Mouse (Mus musculus) intestine, embryonic 16.5 days (tissue): ENCODE data around the gene Tmem242. TPM values are rescaled to one million over a fixed set of nuclear protein-coding genes. Genes with fewer than 3 reads are reported as not detected.

Source experiments
- ATAC-seq: fragments of 200-750 bp; cut with Nextera tagmentation; 2 replicates; pipeline ENCODE4 v1.8.0; 2017; ENCODE audit warnings: moderate TSS enrichment, moderate library complexity
- H3K27ac ChIP-seq: fragments of 300-500 bp; sonication (generic); 2 replicates; pipeline ENCODE4 v1.5.1; 2014; ENCODE audit warnings: mild to moderate bottlenecking, low read length
- H3K27me3 ChIP-seq: fragments of 300-500 bp; sonication (generic); replicated peaks from 2 replicates; pipeline ENCODE4 v1.6.1; 2014; ENCODE audit warnings: low read length, control low read depth, mixed read lengths; ENCODE audit not compliant: control insufficient read depth, insufficient read depth
- H3K36me3 ChIP-seq: fragments of 300-500 bp; sonication (generic); 2 replicates; pipeline ENCODE4 v1.6.1; 2014; ENCODE audit warnings: low read length, control low read depth; ENCODE audit not compliant: control insufficient read depth, insufficient read depth
- H3K4me1 ChIP-seq: fragments of 300-500 bp; sonication (generic); 2 replicates; pipeline ENCODE4 v1.6.1; 2014; ENCODE audit warnings: low read length, control low read depth, mixed read lengths; ENCODE audit not compliant: control insufficient read depth, insufficient read depth
- H3K4me2 ChIP-seq: fragments of 300-500 bp; sonication (generic); 2 replicates; pipeline ENCODE4 v1.6.1; 2014; ENCODE audit warnings: low read depth, low read length, control low read depth
- H3K4me3 ChIP-seq: fragments of 300-500 bp; sonication (generic); 2 replicates; pipeline ENCODE4 v1.5.1; 2014; ENCODE audit warnings: mild to moderate bottlenecking, low read length
- H3K9ac ChIP-seq: fragments of 300-500 bp; sonication (generic); 2 replicates; pipeline ENCODE4 v1.6.1; 2014; ENCODE audit warnings: low read depth, low read length
- H3K9me3 ChIP-seq: fragments of 300-500 bp; sonication (generic); 2 replicates; pipeline ENCODE4 v1.6.1; 2016; ENCODE audit warnings: low read length, control low read depth; ENCODE audit not compliant: control insufficient read depth
- WGBS: fragments of 180-500 bp; shearing (Covaris S2); extraction: QIAGEN DNeasy Blood & Tissue Kit; methylation state at CpG from one replicate; pipeline ENCODE4 v1.1.7; 2014; 5-methylcytosine and 5-hydroxymethylcytosine counted together
- polyA plus RNA-seq: library from polyadenylated mRNA; unstranded; fragments of >200 nt; fragmentation: Nextera tagmentation; extraction: Ambion mirVana; gene quantifications from 2 replicates; pipeline ENCODE4 v1.2.1, GENCODE M21; 2015

Tmem242 gene
- polyA plus RNA-seq, 1 experiment from 2014 or later, result 132 TPM

DNA sequence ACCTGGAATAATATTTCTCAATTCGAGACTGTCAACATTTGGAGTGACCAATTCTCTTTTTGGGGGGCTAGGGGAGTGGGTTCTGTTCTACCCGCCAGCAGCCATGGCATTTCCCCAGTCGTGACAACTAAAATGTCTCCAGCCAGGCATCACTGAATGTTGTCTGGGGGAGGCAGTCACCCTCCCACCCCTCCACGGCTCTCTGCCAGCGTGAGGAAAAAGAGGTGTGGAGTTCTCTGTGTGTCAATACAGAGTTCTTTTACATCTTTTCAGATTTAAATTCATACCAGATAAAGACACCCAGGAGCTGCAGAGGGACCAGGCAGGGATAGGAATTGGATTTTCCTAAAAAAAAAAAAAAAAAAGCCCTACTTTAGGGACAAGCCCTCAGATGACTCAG is 43.8 kb downstream of the Tmem242 start:
- no peak for ATAC-seq
- H3K27ac ChIP-seq, result no peak overlapping the region
- no peak overlapping the region for H3K9ac ChIP-seq
- no peaks in the 10 kb centered on the region for H3K9me3 ChIP-seq
- WGBS, result 79% methylated on average over 5 of the region's 5 CpGs
- H3K4me2 ChIP-seq, result no peak overlapping the region
- H3K4me1 ChIP-seq, result 0 out of 2 replicates have a peak, but pooled peaks cover 4% of the 10 kb centered on the region
- no peaks in the 10 kb centered on the region for H3K36me3 ChIP-seq
- H3K4me3 ChIP-seq, result no peak overlapping the region
- H3K27me3 ChIP-seq, result no peaks in the 10 kb centered on the region

DNA sequence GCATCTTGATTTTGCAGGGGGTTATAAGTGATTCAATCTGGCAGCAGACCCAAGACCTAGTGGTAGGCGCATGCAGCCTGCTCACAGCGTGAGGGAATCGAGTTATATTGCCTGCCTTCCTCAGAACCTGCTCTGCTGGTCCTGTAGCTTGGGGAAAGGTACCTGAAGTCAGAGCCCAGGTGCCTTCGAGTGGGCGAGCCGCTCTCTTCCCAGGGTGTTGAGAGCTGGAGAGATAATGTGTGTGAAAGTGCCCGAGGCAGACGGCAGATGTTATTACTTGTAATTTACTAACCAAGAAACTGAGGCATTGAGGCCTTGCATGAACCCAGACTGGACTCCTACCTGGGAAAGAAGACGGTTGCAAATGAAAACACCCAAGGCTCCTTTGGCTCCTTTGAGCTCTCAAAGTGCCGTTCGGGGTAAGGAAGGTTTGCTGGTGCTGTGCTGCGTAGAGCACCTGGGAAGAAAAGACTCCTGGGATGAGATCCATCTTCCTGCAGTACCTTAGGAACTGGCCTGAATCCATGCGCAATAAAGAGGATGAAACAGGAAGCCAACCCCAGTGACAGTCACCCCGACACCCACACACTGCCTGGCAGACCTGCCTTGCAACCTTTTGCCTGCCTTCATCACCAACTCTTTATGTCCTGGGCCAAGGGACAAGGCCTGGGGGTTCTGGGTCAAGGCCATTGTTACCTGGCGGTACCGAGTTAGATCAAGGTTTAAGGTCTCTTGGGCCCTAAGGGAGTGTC is 44.4 kb downstream of the Tmem242 start:
- H3K4me2 ChIP-seq, result no peak overlapping the region
- H3K9me3 ChIP-seq, result no peaks in the 10 kb centered on the region
- no peaks in the 10 kb centered on the region for H3K36me3 ChIP-seq
- no peaks in the 10 kb centered on the region for H3K27me3 ChIP-seq
- 0 out of 2 replicates have a peak, but pooled peaks cover 4% of the 10 kb centered on the region for H3K4me1 ChIP-seq
- ATAC-seq, result no peak
- no peak overlapping the region for H3K9ac ChIP-seq
- WGBS, result 83% methylated on average over 16 of the region's 16 CpGs
- H3K4me3 ChIP-seq, result no peak overlapping the region
- H3K27ac ChIP-seq, result no peak overlapping the region

DNA sequence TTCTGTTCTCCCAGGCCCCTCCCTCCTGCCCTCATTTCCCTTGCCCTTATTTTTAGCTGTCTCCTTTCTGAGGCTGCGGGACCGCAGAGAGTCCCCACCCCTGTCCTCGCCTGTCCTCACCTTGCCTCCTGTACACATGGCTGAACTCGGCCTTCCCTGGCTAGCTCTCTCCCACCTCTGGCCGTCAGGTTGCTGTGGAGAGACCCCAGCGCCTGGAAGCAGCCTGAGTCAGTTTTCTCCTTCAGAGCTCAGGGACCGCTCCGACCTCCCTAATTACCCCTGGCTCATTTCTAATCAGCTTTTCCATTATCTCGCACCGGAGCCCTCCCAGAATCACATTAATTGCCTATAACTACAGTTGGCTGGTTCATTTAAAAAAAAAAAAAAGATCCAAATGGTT is 49.4 kb downstream of the Tmem242 start:
- no peak overlapping the region for H3K9ac ChIP-seq
- H3K9me3 ChIP-seq, result no peaks in the 10 kb centered on the region
- no peaks in the 10 kb centered on the region for H3K36me3 ChIP-seq
- H3K4me2 ChIP-seq, result no peak overlapping the region
- WGBS, result 73% methylated on average over 10 of the region's 10 CpGs
- no peak for ATAC-seq
- no peaks in the 10 kb centered on the region for H3K27me3 ChIP-seq
- no peaks in the 10 kb centered on the region for H3K4me1 ChIP-seq
- no peak overlapping the region for H3K4me3 ChIP-seq
- H3K27ac ChIP-seq, result no peak overlapping the region

DNA sequence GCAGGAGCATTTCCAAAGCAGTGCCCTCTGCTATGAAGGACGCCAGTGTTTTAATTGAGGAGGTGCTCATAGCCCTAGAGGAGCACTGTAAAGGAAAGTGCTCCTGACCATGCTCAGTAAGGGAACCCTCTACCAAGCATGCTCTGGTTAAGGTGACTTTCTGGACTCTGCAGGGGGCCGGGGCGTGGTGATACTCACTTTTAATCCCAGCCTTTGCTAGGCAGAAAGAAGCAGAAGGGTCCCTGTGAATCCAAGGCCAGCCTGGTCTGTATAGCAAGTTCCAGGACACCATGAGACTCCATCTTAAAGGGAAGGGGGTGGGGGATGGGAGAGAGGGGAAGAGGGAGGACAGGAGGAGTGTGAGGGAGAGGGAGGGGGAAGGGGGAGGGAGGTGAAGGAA is 51.7 kb downstream of the Tmem242 start:
- no peak overlapping the region for H3K27ac ChIP-seq
- no peak overlapping the region for H3K9ac ChIP-seq
- no peaks in the 10 kb centered on the region for H3K36me3 ChIP-seq
- ATAC-seq, result no peak
- no peak overlapping the region for H3K4me3 ChIP-seq
- no peaks in the 10 kb centered on the region for H3K27me3 ChIP-seq
- H3K4me1 ChIP-seq, result no peaks in the 10 kb centered on the region
- H3K4me2 ChIP-seq, result no peak overlapping the region
- 85% methylated on average over 3 of the region's 3 CpGs for WGBS
- no peaks in the 10 kb centered on the region for H3K9me3 ChIP-seq

DNA sequence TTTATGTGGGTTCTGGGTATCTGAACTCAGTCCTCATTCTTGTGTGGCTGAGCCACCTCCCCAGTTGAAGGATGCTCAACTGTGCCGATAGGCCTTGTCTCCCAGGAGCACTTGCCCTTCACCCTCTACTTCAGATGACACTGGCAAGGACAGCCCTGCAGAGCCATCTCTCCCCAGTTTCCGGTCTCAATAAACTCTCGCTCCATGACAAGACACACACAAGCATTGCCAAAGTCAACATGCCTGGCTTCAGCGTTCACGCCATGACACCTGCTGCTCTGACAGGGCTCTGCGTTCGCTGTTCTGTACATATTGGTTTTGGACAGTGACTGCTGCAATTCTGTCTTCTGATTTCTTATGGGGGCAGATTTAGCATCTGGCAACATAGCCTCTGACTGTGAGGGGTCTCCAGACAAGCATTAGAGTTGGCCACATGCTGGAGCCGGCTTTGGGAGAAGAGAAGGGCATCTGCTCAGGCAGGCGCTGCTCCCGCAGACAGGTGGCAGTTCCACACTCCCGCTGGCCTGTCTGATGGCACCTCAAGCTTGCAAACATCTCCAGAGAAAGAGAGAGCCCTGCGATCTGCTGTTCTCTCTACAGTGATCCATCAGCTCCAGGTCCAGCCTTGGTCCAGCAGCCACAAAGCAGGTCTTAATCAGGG is 53.0 kb downstream of the Tmem242 start:
- H3K9me3 ChIP-seq, result no peaks in the 10 kb centered on the region
- no peak overlapping the region for H3K4me2 ChIP-seq
- H3K27ac ChIP-seq, result no peak overlapping the region
- H3K9ac ChIP-seq, result no peak overlapping the region
- H3K4me1 ChIP-seq, result no peaks in the 10 kb centered on the region
- no peak overlapping the region for H3K4me3 ChIP-seq
- H3K36me3 ChIP-seq, result no peaks in the 10 kb centered on the region
- ATAC-seq, result no peak
- H3K27me3 ChIP-seq, result no peaks in the 10 kb centered on the region
- WGBS, result 81% methylated on average over 12 of the region's 12 CpGs

DNA sequence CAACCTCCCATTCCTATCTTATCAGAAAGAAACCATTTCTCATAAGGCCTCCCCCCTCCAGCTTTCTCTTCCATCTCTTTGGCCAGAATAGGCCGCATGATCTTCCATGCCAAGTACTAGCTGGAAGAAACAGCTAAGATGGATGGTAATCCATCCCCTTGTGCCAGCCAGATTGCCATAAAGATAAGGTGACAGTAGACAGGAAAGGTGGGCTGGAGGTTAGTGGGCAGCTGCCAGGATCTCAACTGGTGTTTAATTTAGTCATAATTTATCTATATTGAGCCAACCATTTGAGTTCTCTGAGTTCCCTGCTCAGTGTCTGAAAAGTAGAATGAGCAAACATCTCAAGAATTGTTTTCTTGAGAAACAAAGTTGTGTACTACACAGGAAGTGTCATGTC is 54.4 kb downstream of the Tmem242 start:
- ATAC-seq, result no peak
- Histone ChIP-seq H3K27ac (no peak overlapping the region), H3K27me3 (no peaks in the 10 kb centered on the region), H3K4me3 (no peak overlapping the region), H3K9me3 (no peaks in the 10 kb centered on the region), H3K36me3 (no peaks in the 10 kb centered on the region), H3K4me1 (no peaks in the 10 kb centered on the region), H3K4me2 (no peak overlapping the region), H3K9ac (no peak overlapping the region)
- 79% methylated on average over 1 of the region's 1 CpGs for WGBS

DNA sequence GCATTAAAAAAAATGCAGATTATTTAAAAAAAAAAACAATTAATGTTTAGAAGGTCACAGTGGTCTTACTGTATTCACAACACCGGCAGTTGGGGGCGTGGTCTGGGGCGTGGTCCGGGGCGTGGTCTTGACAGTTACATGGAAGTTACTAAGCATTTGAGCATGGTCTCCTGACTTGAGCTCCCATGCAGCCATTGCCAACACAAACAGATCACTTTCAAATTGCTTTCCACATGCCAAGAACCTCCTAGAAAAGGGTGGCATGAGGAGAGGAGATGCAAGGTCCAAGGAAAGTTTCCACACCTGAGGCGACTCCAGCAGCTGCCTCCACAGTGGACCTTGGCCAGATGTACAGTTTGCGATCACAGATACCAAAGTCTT is 62.1 kb downstream of the Tmem242 start:
- no peak for ATAC-seq
- 35% methylated on average over 7 of the region's 7 CpGs for WGBS

DNA sequence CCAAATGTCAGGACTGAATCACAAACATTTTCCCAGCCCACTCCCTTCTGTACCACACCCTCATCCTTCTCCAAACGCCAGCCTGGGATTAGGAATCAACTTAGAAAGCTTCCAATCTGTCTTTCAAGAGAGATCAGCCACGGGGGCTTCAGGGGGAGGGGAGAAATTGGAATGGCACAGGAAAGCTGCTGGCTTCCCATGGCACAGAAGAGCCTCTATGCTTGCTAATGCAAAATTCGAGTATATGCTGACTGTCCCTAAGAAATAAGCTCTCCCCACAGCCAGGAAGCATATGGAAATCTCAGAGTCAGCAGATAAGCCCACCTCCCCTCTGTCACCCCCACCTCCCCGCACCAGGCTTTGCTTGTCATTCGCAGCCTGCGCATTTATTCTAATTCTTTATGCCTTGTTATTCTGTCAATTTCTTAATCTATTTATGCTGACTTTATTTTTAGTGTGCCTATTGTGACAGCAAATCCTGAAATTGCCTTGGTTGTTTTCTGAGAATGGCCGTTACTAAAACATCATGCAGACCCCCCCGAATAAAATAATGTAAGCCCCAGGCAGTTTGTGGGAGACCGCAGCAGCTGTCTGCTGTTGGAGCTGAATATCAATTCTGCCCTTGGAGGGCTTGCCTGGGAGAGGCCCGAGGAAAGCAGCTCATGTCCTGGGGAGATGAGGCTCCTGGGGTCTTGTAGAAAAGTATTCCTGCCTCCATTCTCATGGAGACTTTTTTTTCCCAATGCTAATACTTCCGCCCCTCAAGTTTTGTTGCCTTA is 62.7 kb downstream of the Tmem242 start:
- H3K9me3 ChIP-seq, result no peaks in the 10 kb centered on the region
- no peak overlapping the region for H3K9ac ChIP-seq
- no peaks in the 10 kb centered on the region for H3K27me3 ChIP-seq
- no peak overlapping the region for H3K27ac ChIP-seq
- H3K4me3 ChIP-seq, result no peak overlapping the region
- 37% methylated on average over 11 of the region's 11 CpGs for WGBS
- H3K4me1 ChIP-seq, result no peaks in the 10 kb centered on the region
- H3K36me3 ChIP-seq, result no peaks in the 10 kb centered on the region
- ATAC-seq, result no peak
- no peak overlapping the region for H3K4me2 ChIP-seq

More for the DNA sequence above, 62.1 kb downstream of the Tmem242 start:
- Histone ChIP-seq H3K27ac (no peak overlapping the region), H3K36me3 (no peaks in the 10 kb centered on the region), H3K4me2 (no peak overlapping the region), H3K27me3 (no peaks in the 10 kb centered on the region), H3K9ac (no peak overlapping the region), H3K4me1 (no peaks in the 10 kb centered on the region), H3K4me3 (no peak overlapping the region), H3K9me3 (no peaks in the 10 kb centered on the region)

DNA sequence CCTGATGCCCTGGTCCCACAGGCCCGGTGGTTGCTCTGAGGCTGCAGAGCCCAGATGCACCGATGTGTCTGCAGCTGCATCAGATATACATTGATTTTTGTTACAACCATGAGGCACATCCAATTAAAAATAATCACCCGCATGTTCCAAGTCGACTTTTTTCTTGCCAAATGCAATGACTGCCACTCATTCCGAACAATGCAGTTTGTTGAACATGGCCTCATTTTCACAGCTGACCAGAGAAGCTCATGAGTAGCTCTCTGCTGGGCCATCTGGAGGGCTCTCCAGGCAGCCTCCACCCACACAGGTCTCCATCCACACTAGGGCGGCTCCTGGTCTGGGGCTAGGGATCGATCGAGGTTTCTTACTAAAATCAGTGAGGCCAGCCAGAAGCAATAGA is 67.1 kb downstream of the Tmem242 start:
- Histone ChIP-seq H3K4me1 (no peaks in the 10 kb centered on the region), H3K9me3 (no peaks in the 10 kb centered on the region), H3K4me2 (no peak overlapping the region), H3K27ac (no peak overlapping the region), H3K27me3 (no peaks in the 10 kb centered on the region), H3K4me3 (no peak overlapping the region), H3K36me3 (no peaks in the 10 kb centered on the region), H3K9ac (no peak overlapping the region)
- ATAC-seq, result no peak
- WGBS, result 88% methylated on average over 8 of the region's 8 CpGs
